Mouse (Mus musculus) CH12.LX (cell line): Measurements from ENCODE around the gene Depdc1b.

Experiments used
- CTCF ChIP-seq, 2 experiments: IDR thresholded peaks in 1 of 2; conservative IDR thresholded peaks in 1 of 2; 2 replicates each; pipeline ENCODE4 v1.5.1; 2011 to 2012; ENCODE audit warnings: low read depth in 2 of 2, low read length in 2 of 2, improper control_type of control experiment in 1 of 2, inconsistent platforms in 1 of 2, mild to moderate bottlenecking in 1 of 2, moderate library complexity in 1 of 2
- EP300 ChIP-seq: IDR thresholded peaks from 2 replicates; pipeline ENCODE4 v1.6.1; 2011; ENCODE audit warnings: low read length, improper control_type of control experiment
- IRF4 ChIP-seq: IDR thresholded peaks from 2 replicates; pipeline ENCODE4 v1.6.1; 2014; ENCODE audit warnings: low read depth, mild to moderate bottlenecking, inconsistent platforms, low read length, improper control_type of control experiment
- KAT2A ChIP-seq: IDR thresholded peaks from 2 replicates; pipeline ENCODE4 v1.6.1; 2012; ENCODE audit warnings: low read length, improper control_type of control experiment, inconsistent platforms; ENCODE audit not compliant: insufficient replicate concordance
- MAX ChIP-seq: IDR thresholded peaks from 2 replicates; pipeline ENCODE4 v1.6.1; 2011; ENCODE audit warnings: low read length, improper control_type of control experiment
- MYC ChIP-seq: IDR thresholded peaks from 2 replicates; pipeline ENCODE4 v1.6.1; 2011; ENCODE audit warnings: low read depth, mild to moderate bottlenecking, improper control_type of control experiment, low read length
- NRF1 ChIP-seq: IDR thresholded peaks from 2 replicates; pipeline ENCODE4 v1.6.1; 2014; ENCODE audit warnings: low read depth, mild to moderate bottlenecking, inconsistent platforms, low read length, improper control_type of control experiment, moderate library complexity
- POLR2A ChIP-seq: IDR thresholded peaks from 2 replicates; pipeline ENCODE4 v1.6.1; 2011; ENCODE audit warnings: low read depth, mild to moderate bottlenecking, improper control_type of control experiment, low read length
- RAD21 ChIP-seq: IDR thresholded peaks from 2 replicates; pipeline ENCODE4 v1.6.1; 2011; ENCODE audit warnings: low read depth, mild to moderate bottlenecking, low read length, improper control_type of control experiment, moderate library complexity
- USF1 ChIP-seq: IDR thresholded peaks from 2 replicates; pipeline ENCODE4 v1.6.1; 2014; ENCODE audit warnings: low read depth, mild to moderate bottlenecking, inconsistent platforms, low read length, improper control_type of control experiment

DNA sequence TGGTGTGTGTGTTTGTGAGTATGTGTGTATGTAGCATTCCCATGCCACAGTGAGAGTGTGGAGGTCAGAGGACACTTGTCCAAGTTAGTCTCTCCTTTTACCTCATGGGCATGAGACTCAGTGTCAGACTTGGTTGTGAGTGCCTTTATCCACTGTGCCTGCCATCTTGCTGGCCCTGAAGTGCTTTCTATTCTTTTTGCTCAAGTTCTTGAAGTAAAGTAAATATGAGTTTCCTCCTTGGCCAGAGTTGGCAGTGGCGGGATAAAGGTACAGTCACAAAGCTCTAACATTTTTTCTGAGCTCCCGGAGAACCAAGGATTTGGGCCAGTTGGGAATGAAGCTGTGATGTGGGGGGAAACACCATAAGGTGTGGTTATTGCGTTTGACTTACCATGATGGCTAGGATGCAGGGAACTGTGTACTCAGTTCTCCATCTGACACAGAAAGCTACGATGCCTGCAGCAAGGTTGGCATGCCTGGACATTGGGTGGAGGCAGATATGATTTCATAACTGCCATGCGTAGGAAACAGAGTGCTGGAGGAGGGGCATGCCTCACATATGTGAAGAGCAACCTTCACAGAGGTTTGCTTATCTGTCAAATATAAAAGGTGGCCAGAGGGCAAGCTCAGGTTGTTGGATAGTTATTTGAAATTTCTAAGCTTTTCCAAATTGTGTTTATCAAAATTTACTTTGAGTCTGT is 54.3 kb downstream of the Depdc1b start:
- TF ChIP-seq KAT2A (no peak), CTCF (conservative IDR thresholded peaks at IDR 0.05 in 1 of 2, IDR thresholded peaks at IDR 0.05 in 1 of 2; ENCODE audit: low read depth in 2 of 2, low read length in 2 of 2) (no peak), EP300 (no peak), RAD21 (no peak), POLR2A (no peak), NRF1 (no peak), USF1 (no peak), MAX (no peak), MYC (no peak), IRF4 (no peak)
